Mouse (Mus musculus) heart, adult 18-20 months (tissue): ENCODE measurements at regions not wholly inside any gene's neighbourhood (a gene's known extent, or its start where the extent isn't known, plus 50 kb on each side); places are given as distances from the start of the nearest gene placed in this dataset.

Experiments used
- DNase-seq, 2 experiments: peaks; one replicate each; pipeline ENCODE4 v3.0.0; 2021 to 2022; ENCODE audit warnings: mixed read lengths in 1 of 2

- DNase-seq: no peak
Measured at GRCm38 (mm10) chr7:123642596-123642995, 142.3 kb upstream of the Zkscan2 start.

- no peak for DNase-seq
Measured at GRCm38 (mm10) chr7:123643426-123643825, 143.2 kb upstream of the Zkscan2 start.

- no peak for DNase-seq
Measured at GRCm38 (mm10) chr7:123645521-123645920, 145.3 kb upstream of the Zkscan2 start.

- DNase-seq: no peak
Measured at GRCm38 (mm10) chr7:123665459-123665858, 165.2 kb upstream of the Zkscan2 start.

GRCm38 (mm10) chr7:123684762-123685161 lies 184.5 kb upstream of the Zkscan2 start:
- DNase-seq: no peak

GRCm38 (mm10) chr7:123686547-123686946 lies 186.3 kb upstream of the Zkscan2 start:
- DNase-seq: no peak

GRCm38 (mm10) chr7:123731016-123731415 lies 230.8 kb upstream of the Zkscan2 start:
- DNase-seq: no peak

- DNase-seq: no peak
Measured at GRCm38 (mm10) chr7:123733061-123733460, 232.8 kb upstream of the Zkscan2 start.

GRCm38 (mm10) chr7:123747986-123748385 lies 234.7 kb upstream of the Hs3st4 start:
- no peak for DNase-seq

GRCm38 (mm10) chr7:123753252-123753651 lies 229.4 kb upstream of the Hs3st4 start:
- no peak for DNase-seq

- no peak for DNase-seq
Measured at GRCm38 (mm10) chr7:123795036-123795435, 187.6 kb upstream of the Hs3st4 start.

GRCm38 (mm10) chr7:123796096-123796495 lies 186.6 kb upstream of the Hs3st4 start:
- DNase-seq: no peak

GRCm38 (mm10) chr7:123805650-123806049 lies 177.0 kb upstream of the Hs3st4 start:
- no peak for DNase-seq

- no peak for DNase-seq
Measured at GRCm38 (mm10) chr7:123823976-123824375, 158.7 kb upstream of the Hs3st4 start.

- DNase-seq: no peak
Measured at GRCm38 (mm10) chr7:123826406-123826805, 156.3 kb upstream of the Hs3st4 start.

- no peak for DNase-seq
Measured at GRCm38 (mm10) chr7:123842552-123842951, 140.1 kb upstream of the Hs3st4 start.

- DNase-seq: no peak
Measured at GRCm38 (mm10) chr7:123847081-123847480, 135.6 kb upstream of the Hs3st4 start.

GRCm38 (mm10) chr7:123848644-123849043 lies 134.0 kb upstream of the Hs3st4 start:
- no peak for DNase-seq

- DNase-seq: no peak
Measured at GRCm38 (mm10) chr7:123849220-123849619, 133.4 kb upstream of the Hs3st4 start.

GRCm38 (mm10) chr7:123850272-123851197 lies 132.1 kb upstream of the Hs3st4 start:
- peak; percentile 12 to 13 for DNase-seq

GRCm38 (mm10) chr7:123857539-123857938 lies 125.1 kb upstream of the Hs3st4 start:
- no peak for DNase-seq

GRCm38 (mm10) chr7:123861706-123862105 lies 121.0 kb upstream of the Hs3st4 start:
- DNase-seq: no peak

GRCm38 (mm10) chr7:123896759-123897444 lies 85.8 kb upstream of the Hs3st4 start:
- no peak for DNase-seq
